Mouse (Mus musculus) liver, embryonic 14 days (tissue): ENCODE data around the gene Rasef. TPM values are rescaled to one million over a fixed set of nuclear protein-coding genes. Genes with fewer than 3 reads are reported as not detected.

Experiments
- polyA plus RNA-seq: library from polyadenylated mRNA; depleted of rRNA; stranded (reverse); fragments of >200 nt; gene quantifications from 2 replicates; pipeline ENCODE4 v1.2.3, GENCODE M21; 2012; rRNA removed

The Rasef gene
- under 0.01 and 0.01 TPM in 2 replicates for polyA plus RNA-seq

DNA sequence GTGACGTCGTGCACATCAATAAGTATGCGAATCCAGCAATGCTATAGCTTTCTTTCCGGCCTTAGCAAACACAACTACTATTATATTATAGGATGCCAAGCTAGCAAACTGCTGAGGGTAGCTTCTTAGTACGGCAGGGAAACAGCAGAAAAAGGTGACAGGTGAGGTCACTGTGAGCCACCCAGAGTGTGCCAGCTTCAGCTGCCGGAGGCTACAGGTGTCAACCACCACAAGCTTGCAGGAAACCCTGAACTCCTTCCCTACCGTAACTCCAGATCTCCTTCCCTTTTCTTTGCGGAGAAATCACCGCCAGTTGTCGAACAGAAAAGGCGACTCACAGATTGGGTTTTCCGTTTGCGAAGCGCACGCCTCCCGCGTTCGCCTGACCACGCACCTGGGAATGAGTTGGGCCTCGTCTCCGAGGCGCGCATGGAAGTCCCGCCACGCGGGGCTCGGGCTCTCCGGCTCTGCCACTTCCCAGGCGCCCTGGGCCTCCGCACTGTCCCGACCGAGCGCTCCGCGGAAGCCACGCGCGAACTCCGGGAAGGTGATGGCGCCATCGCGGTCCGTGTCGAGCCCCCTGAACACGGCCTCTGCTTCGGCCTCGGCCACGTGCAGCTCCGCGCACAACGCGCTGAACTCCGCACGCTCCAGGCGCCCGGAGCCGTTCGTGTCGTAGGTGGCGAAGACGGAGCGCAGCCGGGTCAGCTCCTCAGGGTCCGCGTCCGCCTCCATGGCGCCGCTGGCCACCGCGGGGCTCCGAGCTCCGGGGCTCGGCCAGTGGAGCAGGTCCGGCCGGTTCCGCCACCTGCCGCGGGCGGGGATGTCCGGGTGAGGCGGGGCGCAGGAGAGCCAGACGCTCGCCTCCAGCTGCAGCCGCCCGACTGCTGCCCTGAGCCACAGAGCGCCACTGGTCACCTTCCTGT, at the start of gene Rasef:
Gene Rasef, minus strand, starts transcription at position 735 of the 926 bp plus-strand sequence.

GRCm38 (mm10) chr4:73683216-73683615, 107.6 kb downstream of the Rasef start, which contains the start of gene Gm428:
Gm428 (plus strand) TSS chr4:73683516.

GRCm38 (mm10) chr4:73668054-73668453, 122.7 kb downstream of the Rasef start, which contains the start of gene Gm11239:
Gm11239 (plus strand) TSS chr4:73668354.

Other genes with a start within 250 kb of the Rasef start
- gene Gm11238, start 183.1 kb downstream of the Rasef start, polyA plus RNA-seq, result not detected in 2 replicates
- gene Gm11237, start 168.0 kb downstream of the Rasef start, polyA plus RNA-seq, result not detected in 2 replicates
- gene Gm11236, start 152.9 kb downstream of the Rasef start, polyA plus RNA-seq, result not detected in 2 replicates
- gene Gm11239, start 122.6 kb downstream of the Rasef start, polyA plus RNA-seq, result not detected in 2 replicates
- gene Gm428, start 107.5 kb downstream of the Rasef start, polyA plus RNA-seq, result not detected in 2 replicates
- gene Gm11758, start 85.3 kb upstream of the Rasef start, polyA plus RNA-seq, result not detected in 2 replicates
- not detected in 2 replicates for gene Gm11757, start 100.1 kb upstream of the Rasef start, polyA plus RNA-seq
- gene Gm13871, start 115.0 kb upstream of the Rasef start, polyA plus RNA-seq, result not detected in 2 replicates
- not detected in 2 replicates for gene Gm11756, start 129.8 kb upstream of the Rasef start, polyA plus RNA-seq
- gene 2310002L09Rik, start 159.9 kb upstream of the Rasef start, polyA plus RNA-seq, result 0.09 TPM in 1 of 2 replicates, not detected in the other
- 0.02 TPM in 2 replicates for gene Frmd3, start 222.4 kb upstream of the Rasef start, polyA plus RNA-seq